Mouse (Mus musculus): ENCODE measurements around the gene Ppy.

Ppy gene

DNA sequence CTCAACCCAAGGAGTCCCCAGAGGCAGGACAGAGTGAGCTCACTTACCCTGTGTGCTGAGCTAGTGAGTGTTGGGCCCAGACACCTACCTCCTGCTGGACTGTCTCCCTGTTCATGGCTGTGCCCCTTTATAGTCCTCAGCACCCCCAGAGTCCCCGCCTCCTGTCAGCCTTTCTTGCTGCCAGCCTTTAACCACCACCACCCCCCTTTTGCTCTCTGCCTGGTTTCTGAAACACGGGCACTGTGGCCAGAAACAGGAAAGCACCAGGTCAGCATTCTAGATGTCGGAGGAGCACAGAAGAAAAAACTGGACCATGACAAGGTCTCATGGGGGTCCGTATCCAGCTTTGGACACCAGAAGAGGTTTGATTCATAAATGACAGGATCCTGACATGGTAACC, at the start of gene Ppy:
Ppy (minus strand) TSS at position 101 of the 400 bp plus-strand sequence.
- DNase-seq, result no peak

- DNase-seq, result no peak
Measured at GRCm38 (mm10) chr11:102147213-102147989, 46.3 kb upstream of the Ppy start.

DNA sequence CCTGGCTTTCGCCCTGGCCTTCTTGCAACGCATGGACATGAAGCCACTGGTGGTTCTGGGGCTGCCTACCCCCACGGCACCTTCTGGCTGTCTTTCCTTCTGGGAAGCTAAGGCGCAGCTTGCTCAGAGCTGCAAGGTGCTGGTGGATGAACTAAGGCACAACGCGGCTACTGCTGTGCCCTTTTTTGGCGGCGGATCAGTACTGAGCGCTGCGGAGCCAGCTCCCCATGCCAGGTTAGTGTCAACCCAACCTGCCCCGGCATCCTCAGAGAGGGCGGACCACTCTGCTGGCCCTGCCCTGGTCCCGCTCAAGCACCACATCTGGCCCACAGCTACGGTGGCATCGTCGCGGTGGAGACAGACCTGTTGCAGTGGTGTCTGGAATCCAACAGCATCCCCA, 45.4 kb upstream of the Ppy start:
- DNase-seq, result no peak

DNA sequence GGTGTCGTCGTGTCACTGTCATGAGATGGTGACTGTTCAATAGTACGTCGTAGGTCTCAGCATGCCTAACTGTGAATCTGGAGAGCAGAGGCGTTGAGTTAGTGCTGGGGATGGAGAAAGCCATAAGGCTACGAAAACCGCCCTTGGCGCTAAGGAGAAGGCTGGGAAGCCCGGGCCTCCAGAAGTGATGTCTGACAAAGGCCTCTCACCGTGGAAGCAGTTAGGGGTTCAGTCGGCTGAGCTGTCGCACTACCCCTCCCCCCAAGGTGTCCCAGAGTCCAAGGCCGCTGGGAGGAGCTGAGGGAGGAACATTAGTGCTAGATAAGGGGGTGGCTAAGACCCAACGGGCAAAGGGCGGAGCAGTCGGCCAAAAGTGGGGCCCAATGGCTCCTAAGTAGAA, 44.9 kb upstream of the Ppy start:
- DNase-seq, result no peak

DNA sequence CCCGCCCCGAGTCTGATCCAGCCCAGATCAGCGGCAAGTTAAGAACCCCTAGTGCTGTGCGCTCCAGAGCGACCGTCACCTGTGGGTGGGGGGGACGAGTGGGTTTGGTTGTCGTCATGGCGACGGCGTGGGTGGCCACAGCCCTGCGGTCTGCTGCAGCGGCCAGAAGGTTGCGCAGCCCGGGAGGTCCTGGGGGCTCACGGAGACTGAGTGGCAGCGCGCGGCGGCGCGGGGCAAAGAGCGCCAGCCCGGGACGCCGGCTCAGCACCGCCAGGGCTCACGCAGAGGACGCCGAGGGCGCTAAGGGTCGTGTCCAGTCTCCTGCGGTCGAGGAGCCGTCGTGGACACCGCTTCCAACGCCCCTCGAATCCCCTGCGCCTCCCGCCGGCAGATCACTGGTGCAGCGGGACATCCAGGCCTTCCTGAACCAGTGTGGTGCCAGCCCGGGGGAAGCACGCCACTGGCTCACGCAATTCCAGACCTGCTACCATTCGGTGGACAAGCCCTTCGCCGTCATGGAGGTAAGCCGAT, 44.4 kb upstream of the Ppy start, which contains the start of gene Nags:
Nags (plus strand) TSS at position 43 of the 531 bp plus-strand sequence.
- DNase-seq, result no peak

GRCm38 (mm10) chr11:102144957-102145470, 43.9 kb upstream of the Ppy start:
- DNase-seq, result no peak

GRCm38 (mm10) chr11:102142355-102142754, 41.2 kb upstream of the Ppy start:
- DNase-seq, result no peak

DNA sequence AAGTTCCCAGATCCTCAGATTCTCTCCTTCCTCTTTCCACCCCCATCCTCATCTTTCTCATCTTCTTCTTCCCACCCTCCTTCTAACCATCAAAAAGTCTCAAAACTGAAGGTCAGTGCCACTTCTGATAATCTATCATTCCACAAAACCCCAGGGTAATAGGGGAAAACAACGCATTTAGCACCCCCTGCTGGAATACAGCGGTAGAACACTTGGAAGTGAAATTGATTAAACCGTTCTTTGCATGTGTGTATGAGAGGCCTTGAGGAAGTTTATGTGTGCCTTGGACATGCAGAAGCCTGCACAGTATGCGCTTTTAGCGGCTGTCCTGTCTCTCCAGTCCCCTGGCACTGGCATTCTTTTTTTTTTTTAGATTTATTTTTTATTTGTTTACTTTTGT, 39.4 kb upstream of the Ppy start:
- DNase-seq, result no peak

- peak; percentile 44 for DNase-seq
Measured at GRCm38 (mm10) chr11:102138447-102138740, 37.3 kb upstream of the Ppy start.

DNA sequence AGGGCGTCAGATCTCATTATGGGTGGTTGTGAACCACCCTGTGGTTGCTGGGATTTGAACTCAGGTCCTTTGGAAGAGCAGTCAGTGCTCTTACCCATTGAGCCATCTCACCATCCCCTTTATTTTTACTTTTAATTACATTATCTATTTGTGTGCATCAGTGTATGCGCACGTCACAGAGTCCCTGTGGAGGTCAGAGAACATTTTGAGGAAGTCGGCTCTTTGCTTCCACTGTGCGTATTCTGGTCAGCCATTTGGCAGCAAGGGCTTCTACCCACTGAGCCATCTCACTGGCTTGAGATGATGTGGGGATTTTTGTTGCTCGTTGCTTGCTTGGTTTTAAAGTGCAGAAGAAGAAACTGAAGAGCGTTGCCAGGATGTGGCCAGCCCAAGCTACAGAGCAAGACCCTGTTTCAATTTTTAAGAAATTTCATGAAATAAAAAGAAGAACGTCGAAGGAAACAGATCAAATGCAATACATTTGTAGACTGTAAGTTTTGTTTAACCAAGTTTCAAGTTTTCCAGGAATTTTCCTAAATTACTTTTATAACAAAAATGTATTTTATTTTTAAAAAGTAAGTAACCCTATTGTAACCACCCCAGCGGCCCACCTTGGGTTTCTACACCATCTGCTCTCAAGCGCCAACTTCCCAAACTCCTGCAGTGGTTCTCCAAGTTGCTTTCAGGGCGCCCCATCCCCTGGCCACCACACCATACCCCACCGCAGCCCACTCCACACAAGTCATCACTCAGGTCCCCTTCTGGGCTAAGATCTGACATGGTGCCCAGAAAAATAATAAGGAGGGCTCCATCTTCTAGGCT, 36.7 kb upstream of the Ppy start:
- no peak for DNase-seq

- DNase-seq, result no peak
Measured at GRCm38 (mm10) chr11:102134516-102134915, 33.4 kb upstream of the Ppy start.

DNA sequence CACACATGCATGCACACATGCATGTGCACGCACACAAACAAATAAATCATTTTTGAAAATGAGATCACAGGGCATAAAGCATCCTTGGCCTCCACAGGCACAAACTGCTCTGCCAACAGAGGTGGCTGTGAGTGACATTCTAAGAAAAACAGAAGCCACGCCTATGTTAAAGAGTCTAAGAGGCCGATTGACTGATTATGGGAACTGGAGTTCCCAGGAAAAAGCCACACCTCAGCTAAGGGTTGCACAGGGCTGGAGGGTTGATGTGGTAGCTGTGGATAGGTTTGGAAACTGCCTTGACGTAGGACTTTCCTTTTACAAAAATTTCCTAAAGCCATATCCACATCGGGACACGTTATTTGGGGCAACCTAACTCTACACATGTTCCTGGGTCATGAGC, 16.3 kb upstream of the Ppy start:
- no peak for DNase-seq

DNA sequence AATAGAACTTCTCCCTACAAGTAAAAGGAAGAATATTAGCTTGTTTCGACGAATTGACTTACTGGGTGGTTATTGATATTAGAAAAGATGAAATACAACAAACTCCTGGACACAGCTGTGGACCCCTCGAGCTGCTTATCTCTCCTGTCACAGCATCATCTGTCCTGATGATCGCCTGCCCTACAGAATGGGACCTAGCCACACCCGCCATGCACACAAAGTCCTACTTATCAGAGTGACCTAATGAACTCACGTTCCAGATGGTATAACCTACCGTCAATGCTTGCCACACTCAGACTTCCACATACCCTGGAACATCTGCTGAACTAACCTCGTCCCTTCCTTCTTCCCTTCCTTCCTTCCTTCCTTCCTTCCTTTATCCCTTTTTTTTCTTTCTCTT, 15.1 kb upstream of the Ppy start:
- no peak for DNase-seq

- no peak for DNase-seq
Measured at GRCm38 (mm10) chr11:102111576-102111975, 10.5 kb upstream of the Ppy start.

DNA sequence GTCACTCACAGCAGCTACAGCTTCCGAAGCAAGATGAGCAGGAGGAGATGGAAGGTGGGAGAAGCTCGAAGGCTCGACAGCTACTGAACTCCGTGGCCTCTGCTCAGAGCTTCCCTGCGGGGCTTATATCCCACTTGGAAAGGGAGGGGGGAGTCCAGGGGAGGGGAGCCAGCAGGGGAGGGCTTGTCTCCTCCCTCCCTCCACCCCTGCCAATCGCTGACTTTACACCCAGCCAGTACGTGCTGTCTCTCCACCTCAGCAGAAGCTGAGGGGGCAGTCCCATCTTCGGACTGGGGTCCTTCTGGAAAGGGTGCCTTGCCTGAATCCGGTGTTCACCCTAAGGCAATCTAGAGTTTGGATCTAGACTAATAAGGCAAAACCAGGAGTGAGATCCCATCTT, 6.6 kb upstream of the Ppy start, which contains the start of gene Pyy:
Pyy (minus strand) TSS at position 101 of the 400 bp plus-strand sequence.
- no peak for DNase-seq

- DNase-seq, result no peak
Measured at GRCm38 (mm10) chr11:102106911-102107310, 5.8 kb upstream of the Ppy start.

GRCm38 (mm10) chr11:102102485-102103258, 1.6 kb upstream of the Ppy start:
- no peak for DNase-seq

- DNase-seq, result peak; percentile 60
Measured at GRCm38 (mm10) chr11:102096887-102097391, 4.2 kb downstream of the Ppy start.

DNA sequence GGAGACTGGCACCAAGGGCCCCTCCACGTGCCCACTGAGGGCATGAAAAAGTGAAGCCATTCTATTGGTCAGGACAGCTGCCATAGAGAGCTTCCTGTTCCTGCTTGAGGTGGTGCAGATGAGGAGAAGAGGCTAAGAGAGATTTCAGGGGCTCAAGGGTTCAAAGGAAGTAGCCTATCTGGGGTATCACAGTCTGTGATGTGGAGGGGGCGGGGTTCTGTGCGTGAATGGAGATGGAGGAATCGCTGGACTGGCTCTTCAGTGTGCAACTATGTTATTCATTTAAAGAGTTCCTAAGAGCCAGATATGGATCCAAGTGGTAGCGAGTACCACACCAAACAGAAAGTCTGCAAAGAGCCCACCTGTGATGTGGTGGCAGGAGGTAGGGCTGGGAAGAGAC, 4.7 kb downstream of the Ppy start:
- DNase-seq, result no peak

DNA sequence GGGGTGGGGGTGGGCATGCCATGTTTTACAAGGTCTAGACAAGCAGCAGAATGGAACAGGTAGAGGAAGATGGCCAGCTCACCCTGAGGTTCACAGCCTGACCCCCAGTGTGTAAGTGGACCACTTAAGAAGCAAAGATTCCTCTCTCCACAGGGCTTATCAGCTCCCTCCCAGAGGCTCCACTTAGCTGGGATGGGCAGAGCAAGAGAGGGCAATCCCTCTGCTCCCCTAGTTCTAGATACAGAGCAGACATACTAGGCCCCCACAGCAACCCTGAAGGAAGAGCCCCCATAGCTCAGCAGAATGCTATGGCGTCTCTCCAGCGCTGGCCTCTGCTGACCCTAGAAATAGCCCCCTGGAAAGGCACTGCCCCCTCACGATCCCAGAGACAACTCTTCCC, 5.4 kb downstream of the Ppy start:
- DNase-seq, result no peak

GRCm38 (mm10) chr11:102089088-102089808, 11.9 kb downstream of the Ppy start:
- peak; percentile 65 for DNase-seq
